Mouse (Mus musculus) heart, embryonic 10.5 days (tissue): ENCODE results near the gene Amigo1. TPM values are rescaled to one million over a fixed set of nuclear protein-coding genes. Genes with fewer than 3 reads are reported as not detected.

ENCODE experiments used
- DNase-seq: peaks from one replicate; pipeline ENCODE4 v3.0.0-alpha.2; 2017; ENCODE audit warnings: low spot score
- H3K27ac ChIP-seq: fragments of 300-500 bp; sonication (generic); 2 replicates; pipeline ENCODE4 v1.5.1; 2016; ENCODE audit warnings: mild to moderate bottlenecking
- H3K27me3 ChIP-seq: fragments of 300-500 bp; sonication (generic); 2 replicates; pipeline ENCODE4 v1.6.1; 2016; ENCODE audit warnings: mild to moderate bottlenecking; ENCODE audit not compliant: poor library complexity, insufficient read depth, severe bottlenecking
- H3K36me3 ChIP-seq: fragments of 300-500 bp; sonication (generic); 2 replicates; pipeline ENCODE4 v1.6.1; 2016; ENCODE audit warnings: mild to moderate bottlenecking, moderate library complexity
- H3K4me1 ChIP-seq: fragments of 300-500 bp; sonication (generic); 2 replicates; pipeline ENCODE4 v1.6.1; 2016; ENCODE audit warnings: mild to moderate bottlenecking
- H3K4me3 ChIP-seq: fragments of 300-500 bp; sonication (generic); 2 replicates; pipeline ENCODE4 v1.5.1; 2016; ENCODE audit warnings: mild to moderate bottlenecking, moderate library complexity
- H3K9me3 ChIP-seq: fragments of 300-500 bp; sonication (generic); 2 replicates; pipeline ENCODE4 v1.6.1; 2016; ENCODE audit warnings: mild to moderate bottlenecking, moderate library complexity
- WGBS: fragments of 180-500 bp; shearing (Covaris S2); methylation state at CpG from one replicate; pipeline ENCODE4 v1.1.7; 2016; 5-methylcytosine and 5-hydroxymethylcytosine counted together
- polyA plus RNA-seq: library from polyadenylated mRNA; unstranded; fragments of >200 nt; fragmentation: Nextera tagmentation; extraction: Ambion mirVana; gene quantifications from 2 replicates; pipeline ENCODE4 v1.2.1, GENCODE M21; 2016

Gene Amigo1
- polyA plus RNA-seq, 1 experiment from 2014 or later, result 1.4 TPM

- no peak for DNase-seq
- Histone ChIP-seq H3K4me1 (peaks cover 35% of the 10 kb centered on the region), H3K27ac (no peak overlapping the region), H3K9me3 (no peaks in the 10 kb centered on the region), H3K27me3 (peaks cover 49% of the 10 kb centered on the region), H3K4me3 (no peak overlapping the region), H3K36me3 (no peaks in the 10 kb centered on the region)
- 60% methylated on average over 9 of the region's 9 CpGs for WGBS
Measured at GRCm38 (mm10) chr3:108188716-108189490, 2.8 kb downstream of the Amigo1 start.

- no peaks in the 10 kb centered on the region for H3K9me3 ChIP-seq
- no peaks in the 10 kb centered on the region for H3K36me3 ChIP-seq
- H3K4me3 ChIP-seq, result 0 out of 2 replicates have a peak overlapping the region, but pooled peaks have one; percentile 3
- no peak for DNase-seq
- peaks cover 39% of the 10 kb centered on the region for H3K4me1 ChIP-seq
- no peak overlapping the region for H3K27ac ChIP-seq
- 55% methylated on average over 5 of the region's 5 CpGs for WGBS
- H3K27me3 ChIP-seq, result peaks cover 42% of the 10 kb centered on the region
Measured at GRCm38 (mm10) chr3:108189897-108190296, 3.8 kb downstream of the Amigo1 start.

GRCm38 (mm10) chr3:108193686-108194085 is 7.6 kb downstream of the Amigo1 start:
- 0 out of 2 replicates have a peak, but pooled peaks cover 6% of the 10 kb centered on the region for H3K36me3 ChIP-seq
- H3K27ac ChIP-seq, result no peak overlapping the region
- peaks cover 55% of the 10 kb centered on the region for H3K4me1 ChIP-seq
- DNase-seq, result no peak
- peaks cover 11% of the 10 kb centered on the region for H3K27me3 ChIP-seq
- no peaks in the 10 kb centered on the region for H3K9me3 ChIP-seq
- 39% methylated on average over 4 of the region's 4 CpGs for WGBS
- no peak overlapping the region for H3K4me3 ChIP-seq

- no peak for DNase-seq
- Histone ChIP-seq H3K4me3 (no peak overlapping the region), H3K4me1 (peaks cover 56% of the 10 kb centered on the region), H3K36me3 (peaks cover 11% of the 10 kb centered on the region; the same call in 1 of the 2 replicates), H3K9me3 (no peaks in the 10 kb centered on the region), H3K27me3 (no peaks in the 10 kb centered on the region; the same call in 1 of the 2 replicates), H3K27ac (no peak overlapping the region)
- 74% methylated on average over 4 of the region's 4 CpGs for WGBS
Measured at GRCm38 (mm10) chr3:108195287-108195686, 9.2 kb downstream of the Amigo1 start.

GRCm38 (mm10) chr3:108195941-108196590 is 9.9 kb downstream of the Amigo1 start:
- Histone ChIP-seq H3K27ac (no peak overlapping the region), H3K27me3 (no peaks in the 10 kb centered on the region; the same call in 1 of the 2 replicates), H3K4me1 (peaks cover 56% of the 10 kb centered on the region), H3K9me3 (no peaks in the 10 kb centered on the region), H3K4me3 (no peak overlapping the region), H3K36me3 (peaks cover 11% of the 10 kb centered on the region; the same call in 1 of the 2 replicates)
- 62% methylated on average over 7 of the region's 7 CpGs for WGBS
- no peak for DNase-seq

- H3K4me3 ChIP-seq, result peak overlapping the region; percentile 25; the same call in 1 of the 2 replicates
- DNase-seq, result no peak
- no peaks in the 10 kb centered on the region for H3K9me3 ChIP-seq
- peaks cover 16% of the 10 kb centered on the region; the same call in 1 of the 2 replicates for H3K36me3 ChIP-seq
- H3K27me3 ChIP-seq, result no peaks in the 10 kb centered on the region; the same call in 1 of the 2 replicates
- WGBS, result 19% methylated on average over 14 of the region's 14 CpGs
- peak overlapping the region; percentile 53 for H3K27ac ChIP-seq
- peaks cover 60% of the 10 kb centered on the region for H3K4me1 ChIP-seq
Measured at GRCm38 (mm10) chr3:108197066-108197497, 10.9 kb downstream of the Amigo1 start.

- Histone ChIP-seq H3K36me3 (peaks cover 34% of the 10 kb centered on the region), H3K4me1 (peaks cover 59% of the 10 kb centered on the region), H3K27me3 (no peaks in the 10 kb centered on the region; the same call in 1 of the 2 replicates), H3K9me3 (no peaks in the 10 kb centered on the region), H3K4me3 (0 out of 2 replicates have a peak overlapping the region, but pooled peaks have one; percentile 80), H3K27ac (peak overlapping the region; percentile 90; the same call in 1 of the 2 replicates)
- 91% methylated on average over 6 of the region's 6 CpGs for WGBS
- DNase-seq, result no peak
Measured at GRCm38 (mm10) chr3:108199231-108199630, 13.1 kb downstream of the Amigo1 start.

GRCm38 (mm10) chr3:108200329-108201323 is 14.5 kb downstream of the Amigo1 start, which contains the start of gene Cyb561d1:
Gene Cyb561d1, minus strand, starts transcription at chr3:108201212.
- H3K4me3 ChIP-seq, result peak within 1 kb of the TSS; percentile 80
- H3K27ac ChIP-seq, result peak within 1 kb of the TSS; percentile 90
- H3K9me3 ChIP-seq, result no peaks in the 10 kb centered on the region
- DNase-seq, result peak; percentile 98
- no peaks in the 10 kb centered on the region; the same call in 1 of the 2 replicates for H3K27me3 ChIP-seq
- 2% methylated on average over 44 of the region's 44 CpGs for WGBS
- peaks cover 48% of the 10 kb centered on the region for H3K36me3 ChIP-seq
- H3K4me1 ChIP-seq, result peaks cover 51% of the 10 kb centered on the region

- DNase-seq, result no peak
- peaks cover 33% of the 10 kb centered on the region for H3K4me1 ChIP-seq
- no peak overlapping the region for H3K4me3 ChIP-seq
- no peaks in the 10 kb centered on the region; the same call in 1 of the 2 replicates for H3K27me3 ChIP-seq
- no peaks in the 10 kb centered on the region for H3K9me3 ChIP-seq
- H3K36me3 ChIP-seq, result peaks cover 67% of the 10 kb centered on the region
- no peak overlapping the region for H3K27ac ChIP-seq
Measured at GRCm38 (mm10) chr3:108202506-108202905, 16.4 kb downstream of the Amigo1 start.

- DNase-seq, result no peak
- Histone ChIP-seq H3K9me3 (no peaks in the 10 kb centered on the region), H3K27me3 (no peaks in the 10 kb centered on the region; the same call in 1 of the 2 replicates), H3K4me3 (no peak overlapping the region), H3K27ac (no peak overlapping the region), H3K36me3 (peaks cover 73% of the 10 kb centered on the region), H3K4me1 (peaks cover 35% of the 10 kb centered on the region)
- WGBS, result 91% methylated on average over 13 of the region's 13 CpGs
Measured at GRCm38 (mm10) chr3:108203212-108203611, 17.1 kb downstream of the Amigo1 start.

- 76% methylated on average over 11 of the region's 11 CpGs for WGBS
- Histone ChIP-seq H3K4me3 (no peak overlapping the region), H3K27ac (no peak overlapping the region), H3K27me3 (no peaks in the 10 kb centered on the region), H3K9me3 (no peaks in the 10 kb centered on the region), H3K4me1 (peaks cover 40% of the 10 kb centered on the region), H3K36me3 (peaks cover 70% of the 10 kb centered on the region)
- DNase-seq, result peak; percentile 89
Measured at GRCm38 (mm10) chr3:108203621-108204325, 17.6 kb downstream of the Amigo1 start.
